Mouse (Mus musculus): ENCODE measurements around the gene Clps.

DNA sequence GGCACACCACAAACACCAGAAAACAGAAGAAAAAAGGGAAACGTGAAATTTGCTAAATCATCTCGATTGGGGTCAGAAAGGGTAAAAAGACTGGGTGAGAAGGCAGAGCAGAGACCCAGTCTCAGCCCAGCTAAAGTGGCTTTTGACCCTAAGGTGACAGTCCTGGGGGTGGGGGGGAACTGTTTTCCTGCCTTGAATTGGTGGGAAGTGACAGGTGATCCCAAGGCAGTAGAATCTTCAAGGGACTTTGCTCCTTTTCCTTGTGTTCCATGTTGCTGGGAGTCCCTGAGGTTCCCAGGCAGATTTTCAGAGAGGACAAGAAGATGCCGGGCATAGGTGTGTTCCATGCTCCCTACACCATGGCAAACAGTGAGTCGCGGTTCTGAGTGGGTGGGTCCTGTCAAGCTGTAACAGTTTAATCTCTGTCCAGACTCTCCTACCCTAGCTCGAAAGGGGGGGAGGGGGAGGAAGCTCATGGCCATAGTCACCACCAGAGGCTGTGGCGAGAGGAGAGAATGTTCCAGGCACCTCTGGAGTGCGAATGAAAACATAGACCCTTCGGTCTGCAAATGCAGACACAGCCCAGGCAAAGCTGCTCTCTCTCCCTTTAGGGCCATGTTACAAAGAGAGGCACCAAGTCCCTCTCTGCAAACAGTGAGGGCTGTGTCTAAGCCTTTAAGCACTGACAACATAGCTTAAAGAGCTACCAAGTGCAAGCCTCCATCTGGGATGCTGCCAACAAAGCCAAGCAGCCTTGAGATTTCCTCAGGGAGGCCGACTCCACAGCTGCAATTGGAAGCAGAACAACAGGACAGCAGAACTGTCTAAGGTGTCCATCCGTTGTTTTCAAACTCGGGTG lies 33.2 kb downstream of the Clps start:
- TF ChIP-seq MAZ (IDR thresholded peaks at IDR 0.05; ENCODE audit: low read depth, low read length) (no peak), MAX (IDR thresholded peaks at IDR 0.05; ENCODE audit: low read length) (no peak), MEF2A (IDR thresholded peaks at IDR 0.05; ENCODE audit: extremely low read depth, insufficient replicate concordance, low read depth, low read length, poor library complexity, severe bottlenecking) (no peak), CTCF (IDR thresholded peaks at IDR 0.05 in 2 of 3, conservative IDR thresholded peaks at IDR 0.05 in 1 of 3; ENCODE audit: control insufficient read depth in 1 of 3, insufficient read depth in 1 of 3, low read depth in 2 of 3, low read length in 3 of 3, poor library complexity in 1 of 3, severe bottlenecking in 1 of 3) (no peak), TBP (IDR thresholded peaks at IDR 0.05; ENCODE audit: low read depth, low read length) (no peak), POLR2A (IDR thresholded peaks at IDR 0.05; ENCODE audit: control insufficient read depth in 1 of 2, insufficient read depth in 1 of 2, low read depth in 1 of 2, low read length in 2 of 2, poor library complexity in 1 of 2) (no peak), USF1 (IDR thresholded peaks at IDR 0.05; ENCODE audit: low read depth, low read length) (no peak), ZMIZ1 (IDR thresholded peaks at IDR 0.05; ENCODE audit: low read depth, low read length) (no peak), RAD21 (IDR thresholded peaks at IDR 0.05; ENCODE audit: low read depth, low read length) (no peak), POLR2AphosphoS5 (IDR thresholded peaks at IDR 0.05; ENCODE audit: borderline replicate concordance, low read depth, low read length) (no peak)
